Mouse (Mus musculus): ENCODE data around the gene Bri3. TPM values are rescaled to one million over a fixed set of nuclear protein-coding genes. Genes with fewer than 3 reads are reported as not detected.
A peak's percentile ranks its signal among the peaks of the same experiment; 100 is the strongest.

Gene Bri3
- total and polyA plus RNA-seq, 2 experiments: 24.9 to 74.6 TPM

DNA sequence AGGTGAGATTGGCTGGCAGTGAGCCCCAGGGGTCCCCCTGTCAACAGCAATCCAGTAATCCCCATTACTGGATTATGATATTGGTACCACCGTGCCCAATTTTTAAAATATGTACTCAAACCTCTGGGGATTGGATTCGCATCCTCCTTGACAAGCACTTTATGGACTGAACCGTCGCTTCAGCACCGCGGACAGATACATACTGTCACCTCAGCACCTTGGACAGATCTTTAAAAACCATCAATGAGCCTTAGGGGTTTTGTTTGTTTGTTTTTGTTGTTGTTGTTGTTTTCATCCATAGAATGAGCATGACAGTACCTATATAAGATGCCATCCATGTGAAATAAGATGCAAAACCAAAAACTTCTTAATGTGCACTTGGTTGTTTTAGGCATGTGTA, 247.1 kb downstream of the Bri3 start:
- H3K9ac ChIP-seq (ENCODE audit: low read depth, low read length): no peak overlapping the region
- DNase-seq (ENCODE audit: extremely low read depth, low read depth, low spot score): peak; percentile 3
- 13% methylated on average over 6 of the region's 6 CpGs for WGBS

More for the DNA sequence above, 247.1 kb downstream of the Bri3 start:
- TF ChIP-seq POLR2A (IDR thresholded peaks at IDR 0.05; ENCODE audit: extremely low read depth, insufficient read depth, low read length) (no peak), CTCF (IDR thresholded peaks at IDR 0.05; ENCODE audit: low read depth, low read length) (no peak)
- Histone ChIP-seq H3K27ac (replicated peaks; ENCODE audit: insufficient read depth, low read depth, low read length) (no peak overlapping the region), H3K27me3 (ENCODE audit: control insufficient read depth, insufficient read depth, low read length) (0 out of 2 replicates have a peak, but pooled peaks cover 5% of the 10 kb centered on the region), H3K79me2 (ENCODE audit: control insufficient read depth, insufficient read depth, low read length) (no peaks in the 10 kb centered on the region), H3K36me3 (ENCODE audit: control insufficient read depth, insufficient read depth, low read length) (no peaks in the 10 kb centered on the region), H3K4me1 (ENCODE audit: control insufficient read depth, insufficient read depth, low read length) (no peaks in the 10 kb centered on the region), H3K4me3 (ENCODE audit: insufficient read depth, low read depth, low read length) (no peak overlapping the region)

Other genes starting within 250 kb of the Bri3 start
- 33.4 and 42.0 TPM in 2 replicates for gene Ccz1, start 229.6 kb upstream of the Bri3 start, total RNA-seq (2014; rRNA removed)
- 7.3 and 9.1 TPM in 2 replicates for gene Ccz1, start 229.6 kb upstream of the Bri3 start, polyA plus RNA-seq (2012; rRNA removed)
- not detected in 2 replicates for gene Ocm, start 217.8 kb upstream of the Bri3 start, total RNA-seq (2014; rRNA removed)
- not detected in 2 replicates for gene Ocm, start 217.8 kb upstream of the Bri3 start, polyA plus RNA-seq (2012; rRNA removed)
- 4.0 and 6.1 TPM in 2 replicates for gene Lmtk2, start 144.0 kb upstream of the Bri3 start, total RNA-seq (2014; rRNA removed)
- 4.6 and 4.7 TPM in 2 replicates for gene Lmtk2, start 144.0 kb upstream of the Bri3 start, polyA plus RNA-seq (2012; rRNA removed)
- 0.13 and 0.18 TPM in 2 replicates for gene Bhlha15, start 54.2 kb upstream of the Bri3 start, total RNA-seq (2014; rRNA removed)
- gene Bhlha15, start 54.2 kb upstream of the Bri3 start, polyA plus RNA-seq (2012; rRNA removed): 0.04 and 0.70 TPM in 2 replicates
- gene Tecpr1, start 20.8 kb upstream of the Bri3 start, total RNA-seq (2014; rRNA removed): 5.9 and 6.6 TPM in 2 replicates
- gene Tecpr1, start 20.8 kb upstream of the Bri3 start, polyA plus RNA-seq (2012; rRNA removed): 9.3 and 13.0 TPM in 2 replicates
- gene Baiap2l1, start 113.7 kb downstream of the Bri3 start, total RNA-seq (2014; rRNA removed): 7.9 and 11.7 TPM in 2 replicates
- gene Baiap2l1, start 113.7 kb downstream of the Bri3 start, polyA plus RNA-seq (2012; rRNA removed): 7.7 and 10.3 TPM in 2 replicates